Mouse (Mus musculus) forebrain, postnatal 0 days (tissue): ENCODE data around the gene Ssbp3. TPM values are rescaled to one million over a fixed set of nuclear protein-coding genes. Genes with fewer than 3 reads are reported as not detected.
A peak's percentile ranks its signal among the peaks of the same experiment; 100 is the strongest.

Experiments
- ATAC-seq: fragments of 200-750 bp; cut with Nextera tagmentation; 2 replicates; pipeline ENCODE4 v1.8.0; 2017; ENCODE audit warnings: mild to moderate bottlenecking, moderate library complexity
- DNase-seq: peaks from one replicate; pipeline ENCODE4 v3.0.0-alpha.2; 2015
- H3K27ac ChIP-seq: fragments of 300-500 bp; sonication (generic); 2 replicates; pipeline ENCODE4 v1.5.1; 2014; ENCODE audit warnings: low read depth, mild to moderate bottlenecking, antibody characterized with exemption, low read length, moderate library complexity, mixed read lengths
- H3K27me3 ChIP-seq: fragments of 300-500 bp; sonication (generic); 2 replicates; pipeline ENCODE4 v1.6.1; 2014; ENCODE audit warnings: mild to moderate bottlenecking, low read length, mixed read lengths; ENCODE audit not compliant: insufficient read depth
- H3K36me3 ChIP-seq: fragments of 300-500 bp; sonication (generic); 2 replicates; pipeline ENCODE4 v1.6.1; 2014; ENCODE audit warnings: mild to moderate bottlenecking, moderate library complexity; ENCODE audit not compliant: insufficient read depth
- H3K4me1 ChIP-seq: fragments of 300-500 bp; sonication (generic); 2 replicates; pipeline ENCODE4 v1.6.1; 2014; ENCODE audit warnings: antibody characterized with exemption; ENCODE audit not compliant: insufficient read depth
- H3K4me2 ChIP-seq: fragments of 300-500 bp; sonication (generic); 2 replicates; pipeline ENCODE4 v1.6.1; 2014; ENCODE audit warnings: low read depth, mild to moderate bottlenecking, moderate library complexity
- H3K4me3 ChIP-seq: fragments of 300-500 bp; sonication (generic); 2 replicates; pipeline ENCODE4 v1.5.1; 2014; ENCODE audit warnings: low read depth, low read length, mixed read lengths
- H3K9ac ChIP-seq: fragments of 300-500 bp; sonication (generic); 2 replicates; pipeline ENCODE4 v1.6.1; 2014; ENCODE audit warnings: mild to moderate bottlenecking
- H3K9me3 ChIP-seq: fragments of 300-500 bp; sonication (generic); 2 replicates; pipeline ENCODE4 v1.6.1; 2016; ENCODE audit warnings: low read length
- CTCF ChIP-seq: sonication (generic); IDR thresholded peaks from 2 replicates; pipeline ENCODE4 v1.5.1; 2016; ENCODE audit warnings: antibody characterized with exemption, control low read depth, low read depth
- WGBS: fragments of 180-500 bp; shearing (Covaris S2); extraction: QIAGEN DNeasy Blood & Tissue Kit; methylation state at CpG from one replicate; pipeline ENCODE4 v1.1.7; 2014; 5-methylcytosine and 5-hydroxymethylcytosine counted together
- polyA plus RNA-seq: library from polyadenylated mRNA; unstranded; fragments of >200 nt; fragmentation: Nextera tagmentation; extraction: Ambion mirVana; gene quantifications from 2 replicates; pipeline ENCODE4 v1.2.1, GENCODE M21; 2015
- total RNA-seq: library from RNA; depleted of rRNA; stranded (reverse); fragments of >200 nt; gene quantifications from 2 replicates; pipeline ENCODE4 v1.2.3, GENCODE M21; 2014

The Ssbp3 gene
- total and polyA plus RNA-seq, 2 experiments from 2014 or later, result 117 to 137 TPM

GRCm38 (mm10) chr4:107084343-107084742 is 173.8 kb downstream of the Ssbp3 start:
- peak overlapping the region; percentile 77 for H3K27ac ChIP-seq
- no peaks in the 10 kb centered on the region for H3K36me3 ChIP-seq
- no peak overlapping the region for H3K4me3 ChIP-seq
- no peak overlapping the region for H3K4me2 ChIP-seq
- 8% methylated on average over 1 of the region's 1 CpGs for WGBS
- H3K4me1 ChIP-seq, result peaks cover 16% of the 10 kb centered on the region
- no peak for DNase-seq
- no peak overlapping the region for H3K9ac ChIP-seq
- H3K27me3 ChIP-seq, result no peaks in the 10 kb centered on the region
- peak; percentile 46 for ATAC-seq
- no peak for TF ChIP-seq CTCF
- no peaks in the 10 kb centered on the region for H3K9me3 ChIP-seq

GRCm38 (mm10) chr4:107084858-107085257 is 174.4 kb downstream of the Ssbp3 start:
- Histone ChIP-seq H3K9me3 (no peaks in the 10 kb centered on the region), H3K9ac (no peak overlapping the region), H3K4me2 (no peak overlapping the region), H3K27me3 (no peaks in the 10 kb centered on the region), H3K4me1 (peaks cover 16% of the 10 kb centered on the region), H3K4me3 (no peak overlapping the region), H3K36me3 (no peaks in the 10 kb centered on the region), H3K27ac (peak overlapping the region; percentile 77)
- DNase-seq (peak; percentile 85), ATAC-seq (peak; percentile 96)
- TF ChIP-seq CTCF, result no peak
- 3% methylated on average over 6 of the region's 6 CpGs for WGBS

GRCm38 (mm10) chr4:107091696-107092095 is 181.2 kb downstream of the Ssbp3 start:
- Histone ChIP-seq H3K9me3 (no peaks in the 10 kb centered on the region), H3K4me1 (no peaks in the 10 kb centered on the region), H3K4me3 (no peak overlapping the region), H3K4me2 (no peak overlapping the region), H3K9ac (no peak overlapping the region), H3K27ac (no peak overlapping the region), H3K27me3 (no peaks in the 10 kb centered on the region), H3K36me3 (no peaks in the 10 kb centered on the region)
- no peak for TF ChIP-seq CTCF
- ATAC-seq (no peak), DNase-seq (no peak)
- 85% methylated on average over 14 of the region's 14 CpGs for whole genome bisulfite sequencing

- Histone ChIP-seq H3K27ac (no peak overlapping the region), H3K36me3 (no peaks in the 10 kb centered on the region), H3K9ac (no peak overlapping the region), H3K27me3 (no peaks in the 10 kb centered on the region), H3K4me2 (no peak overlapping the region), H3K4me3 (no peak overlapping the region), H3K4me1 (no peaks in the 10 kb centered on the region), H3K9me3 (no peaks in the 10 kb centered on the region)
- 82% methylated on average over 16 of the region's 16 CpGs for WGBS
- TF ChIP-seq CTCF, result no peak
- ATAC-seq (no peak), DNase-seq (no peak)
These were observed 184.1 kb downstream of the Ssbp3 start for GRCm38 (mm10) chr4:107094484-107095187.

- Histone ChIP-seq H3K4me3 (no peak overlapping the region), H3K9ac (no peak overlapping the region), H3K9me3 (no peaks in the 10 kb centered on the region), H3K4me1 (no peaks in the 10 kb centered on the region), H3K27me3 (no peaks in the 10 kb centered on the region), H3K27ac (no peak overlapping the region; the same call in 1 of the 2 replicates), H3K36me3 (no peaks in the 10 kb centered on the region), H3K4me2 (no peak overlapping the region)
- 34% methylated on average over 6 of the region's 6 CpGs for WGBS
- DNase-seq (no peak), ATAC-seq (no peak)
- no peak for TF ChIP-seq CTCF
These were observed 185.5 kb downstream of the Ssbp3 start for GRCm38 (mm10) chr4:107096043-107096442.

- H3K27ac ChIP-seq, result no peak within 1 kb of the TSS; the same call in 1 of the 2 replicates
These were observed 186.4 kb downstream of the Ssbp3 start, which contains the start of gene Cdcp2 for GRCm38 (mm10) chr4:107096841-107097373. Gene Cdcp2 (plus strand): TSS chr4:107096891.

GRCm38 (mm10) chr4:107097871-107098270 is 187.4 kb downstream of the Ssbp3 start:
- Histone ChIP-seq H3K4me3 (no peak overlapping the region), H3K36me3 (no peaks in the 10 kb centered on the region), H3K9ac (no peak overlapping the region), H3K27me3 (no peaks in the 10 kb centered on the region), H3K4me1 (no peaks in the 10 kb centered on the region), H3K27ac (no peak overlapping the region), H3K4me2 (no peak overlapping the region), H3K9me3 (no peaks in the 10 kb centered on the region)
- 65% methylated on average over 15 of the region's 15 CpGs for WGBS
- DNase-seq (no peak), ATAC-seq (no peak)
- no peak for TF ChIP-seq CTCF

More at GRCm38 (mm10) chr4:107096841-107097373, 186.4 kb downstream of the Ssbp3 start, which contains the start of gene Cdcp2:
- DNase-seq (no peak), ATAC-seq (no peak)
- H3K27me3 ChIP-seq, result no peaks in the 10 kb centered on the region
- H3K9ac ChIP-seq, result no peak within 1 kb of the TSS
- no peaks in the 10 kb centered on the region for H3K9me3 ChIP-seq
- no peak within 1 kb of the TSS for H3K4me3 ChIP-seq
- 56% methylated on average over 16 of the region's 16 CpGs for WGBS
- no peaks in the 10 kb centered on the region for H3K4me1 ChIP-seq
- no peak for TF ChIP-seq CTCF
- no peaks in the 10 kb centered on the region for H3K36me3 ChIP-seq
- H3K4me2 ChIP-seq, result no peak within 1 kb of the TSS
